Mouse (Mus musculus): ENCODE measurements around the gene Tlcd2. TPM values are rescaled to one million over a fixed set of nuclear protein-coding genes. Genes with fewer than 3 reads are reported as not detected.
A peak's percentile ranks its signal among the peaks of the same experiment; 100 is the strongest.

Tlcd2 gene
- polyA plus RNA-seq, 1 experiment from 2014 or later, result 16.7 TPM

DNA sequence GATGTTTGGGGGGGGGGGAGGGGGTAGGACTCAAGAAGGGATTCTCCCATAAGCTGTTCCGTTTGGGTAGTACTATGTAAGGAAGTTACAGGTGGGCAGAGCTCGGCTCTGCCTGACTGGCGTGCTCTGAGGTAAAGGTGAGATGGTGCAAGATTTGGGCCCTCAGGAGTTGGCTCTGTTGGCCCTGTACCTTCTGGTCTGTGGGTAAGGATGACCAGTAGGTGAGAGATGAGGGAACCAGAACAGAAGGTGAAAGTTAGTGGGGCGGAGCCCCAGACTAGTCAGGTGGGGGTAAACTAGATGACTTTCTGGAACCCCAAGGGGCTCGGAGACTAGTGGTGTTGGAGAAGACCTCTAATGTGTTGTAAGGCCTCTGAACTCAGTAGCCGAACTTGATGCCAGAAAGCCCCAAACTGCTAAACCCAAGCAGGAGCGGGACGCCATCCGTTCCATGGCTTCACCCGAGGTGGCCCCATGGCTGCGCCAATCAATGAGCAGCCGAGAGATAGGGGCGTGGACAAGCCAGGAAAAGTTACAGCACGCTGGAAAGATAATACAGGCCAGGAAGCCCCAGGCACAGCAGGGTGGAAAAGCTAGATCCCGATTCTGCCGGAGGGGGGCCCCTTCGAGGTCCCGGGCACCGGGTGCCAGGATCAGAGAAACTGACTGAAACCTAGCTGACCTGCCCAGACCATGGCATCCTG, 6.1 kb downstream of the Tlcd2 start:
- ATAC-seq (ENCODE audit: low read depth), result peak; percentile 81
- Histone ChIP-seq H3K27ac (ENCODE audit: low read length) (no peak overlapping the region), H3K27me3 (ENCODE audit: control insufficient read depth, insufficient read depth, low read depth, low read length) (no peaks in the 10 kb centered on the region), H3K4me3 (ENCODE audit: low read length) (peak overlapping the region; percentile 49), H3K36me3 (ENCODE audit: control insufficient read depth, insufficient read depth, low read length) (peaks cover 5% of the 10 kb centered on the region; the same call in 1 of the 2 replicates), H3K4me2 (ENCODE audit: low read depth, low read length) (peak overlapping the region; percentile 65), H3K9ac (ENCODE audit: low read length) (peak overlapping the region; percentile 73), H3K4me1 (replicated peaks; ENCODE audit: control insufficient read depth, insufficient read depth, low read length) (peaks cover 14% of the 10 kb centered on the region), H3K9me3 (ENCODE audit: control insufficient read depth, low read length) (peaks cover 4% of the 10 kb centered on the region)
- 16% methylated on average over 19 of the region's 19 CpGs for WGBS

DNA sequence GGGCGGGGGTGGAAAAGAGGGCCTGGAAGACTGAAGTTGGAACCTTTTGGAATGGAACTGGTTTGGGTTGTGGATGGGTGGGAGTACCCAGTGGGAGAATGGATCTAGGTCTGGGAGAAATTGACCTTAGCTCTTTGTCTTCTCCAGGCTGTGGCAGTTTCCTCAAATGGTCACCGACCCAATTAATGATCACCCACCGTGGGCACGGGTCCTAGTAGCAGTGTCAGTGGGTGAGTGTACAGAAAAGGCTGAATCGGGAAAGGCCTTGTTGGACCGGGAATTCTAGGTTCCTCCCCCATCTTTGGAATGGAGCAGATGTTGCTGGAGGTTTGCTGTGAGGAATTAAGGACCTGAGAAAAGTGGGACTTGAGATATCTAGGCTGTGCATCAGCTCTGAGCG, 6.9 kb downstream of the Tlcd2 start:
- Histone ChIP-seq H3K27me3 (ENCODE audit: control insufficient read depth, insufficient read depth, low read depth, low read length) (no peaks in the 10 kb centered on the region), H3K27ac (ENCODE audit: low read length) (no peak overlapping the region), H3K9ac (ENCODE audit: low read length) (peak overlapping the region; percentile 73), H3K36me3 (ENCODE audit: control insufficient read depth, insufficient read depth, low read length) (peaks cover 5% of the 10 kb centered on the region; the same call in 1 of the 2 replicates), H3K9me3 (ENCODE audit: control insufficient read depth, low read length) (peaks cover 4% of the 10 kb centered on the region), H3K4me3 (ENCODE audit: low read length) (peak overlapping the region; percentile 49), H3K4me2 (ENCODE audit: low read depth, low read length) (peak overlapping the region; percentile 65), H3K4me1 (replicated peaks; ENCODE audit: control insufficient read depth, insufficient read depth, low read length) (peaks cover 6% of the 10 kb centered on the region)
- WGBS, result 54% methylated on average over 7 of the region's 7 CpGs
- no peak for ATAC-seq (ENCODE audit: low read depth)

DNA sequence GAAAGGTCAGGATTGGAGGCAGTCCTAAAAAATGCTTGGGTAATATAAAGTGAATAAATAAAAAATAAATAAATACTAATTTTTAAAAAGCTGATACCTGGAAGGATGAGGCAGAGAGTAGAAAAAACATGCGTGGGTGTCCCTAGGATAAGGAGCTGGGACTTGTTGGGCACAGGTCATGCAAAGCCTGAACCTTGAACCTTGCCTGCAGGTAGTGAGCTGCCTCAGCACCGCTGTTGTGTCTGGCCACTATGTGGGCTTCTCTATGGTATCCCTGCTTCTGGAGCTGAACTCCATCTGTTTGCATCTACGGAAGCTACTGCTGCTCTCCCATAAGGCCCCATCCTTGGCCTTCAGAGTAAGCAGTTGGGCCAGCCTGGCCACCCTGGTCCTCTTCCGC, 7.7 kb downstream of the Tlcd2 start:
- peaks cover 5% of the 10 kb centered on the region; the same call in 1 of the 2 replicates for H3K36me3 ChIP-seq (ENCODE audit: control insufficient read depth, insufficient read depth, low read length)
- 95% methylated on average over 4 of the region's 4 CpGs for WGBS
- peaks cover 4% of the 10 kb centered on the region for H3K9me3 ChIP-seq (ENCODE audit: control insufficient read depth, low read length)
- no peak overlapping the region for H3K4me3 ChIP-seq (ENCODE audit: low read length)
- no peak overlapping the region for H3K27ac ChIP-seq (ENCODE audit: low read length)
- no peak overlapping the region for H3K9ac ChIP-seq (ENCODE audit: low read length)
- H3K27me3 ChIP-seq (ENCODE audit: control insufficient read depth, insufficient read depth, low read depth, low read length), result no peaks in the 10 kb centered on the region
- no peak for ATAC-seq (ENCODE audit: low read depth)
- peaks cover 3% of the 10 kb centered on the region; the same call in 1 of the 2 replicates for H3K4me1 ChIP-seq (replicated peaks; ENCODE audit: control insufficient read depth, insufficient read depth, low read length)
- no peak overlapping the region for H3K4me2 ChIP-seq (ENCODE audit: low read depth, low read length)

DNA sequence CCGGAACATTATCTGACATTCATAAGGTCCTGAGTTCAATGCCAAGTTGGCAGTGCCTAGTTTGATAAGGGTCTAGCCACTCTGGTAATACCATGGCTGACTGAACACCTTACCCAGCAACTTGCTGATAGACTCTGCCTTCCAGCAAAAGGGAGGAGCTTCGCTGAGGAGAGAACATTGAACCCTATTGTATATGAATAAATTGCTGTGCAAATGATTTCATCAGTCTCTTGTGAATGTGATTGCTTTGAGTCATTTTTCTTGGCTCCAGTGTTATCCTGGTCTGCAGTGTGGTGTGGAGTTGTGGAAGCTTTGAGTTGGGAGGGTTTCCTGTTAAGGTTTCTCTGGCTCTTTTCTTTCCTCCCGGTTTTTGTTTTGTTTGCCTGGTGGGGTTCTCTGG, 9.2 kb downstream of the Tlcd2 start:
- Histone ChIP-seq H3K36me3 (ENCODE audit: control insufficient read depth, insufficient read depth, low read length) (peaks cover 2% of the 10 kb centered on the region; the same call in 1 of the 2 replicates), H3K4me1 (replicated peaks; ENCODE audit: control insufficient read depth, insufficient read depth, low read length) (peaks cover 3% of the 10 kb centered on the region; the same call in 1 of the 2 replicates), H3K9ac (ENCODE audit: low read length) (no peak overlapping the region), H3K9me3 (ENCODE audit: control insufficient read depth, low read length) (peaks cover 4% of the 10 kb centered on the region), H3K27me3 (ENCODE audit: control insufficient read depth, insufficient read depth, low read depth, low read length) (no peaks in the 10 kb centered on the region), H3K4me2 (ENCODE audit: low read depth, low read length) (no peak overlapping the region), H3K4me3 (ENCODE audit: low read length) (no peak overlapping the region), H3K27ac (ENCODE audit: low read length) (no peak overlapping the region)
- 74% methylated on average over 3 of the region's 3 CpGs for WGBS
- ATAC-seq (ENCODE audit: low read depth), result no peak

DNA sequence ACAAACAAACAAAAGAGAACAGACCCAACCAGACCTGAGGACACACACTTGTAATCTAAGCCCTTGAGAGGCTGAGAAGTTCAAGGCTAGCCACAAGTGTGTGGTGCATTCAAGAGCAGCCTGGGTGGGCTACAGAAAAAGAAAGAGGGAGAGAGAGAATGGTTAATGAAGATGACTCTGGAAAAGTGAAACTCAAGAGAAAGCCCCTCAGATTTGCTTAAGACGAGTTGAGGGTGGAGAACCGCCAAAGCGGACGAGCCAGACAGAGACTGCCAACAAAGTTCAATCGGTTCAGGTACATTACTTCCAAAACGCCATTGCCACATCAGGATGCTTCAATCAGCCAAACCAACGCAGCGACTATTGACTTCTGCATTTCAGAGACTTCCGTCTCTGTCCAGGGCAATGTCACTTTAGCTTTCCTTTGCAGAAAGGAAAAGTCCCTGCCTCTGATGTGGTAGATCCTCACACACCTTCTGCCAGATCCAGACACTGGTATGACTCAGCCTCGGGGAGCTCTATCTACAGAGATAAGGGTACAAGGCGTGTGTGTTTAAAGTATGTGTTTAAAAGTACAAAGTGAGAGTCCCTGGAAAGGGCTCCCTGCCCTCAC, 11.1 kb downstream of the Tlcd2 start:
- H3K27me3 ChIP-seq (ENCODE audit: control insufficient read depth, insufficient read depth, low read depth, low read length), result no peaks in the 10 kb centered on the region
- no peaks in the 10 kb centered on the region for H3K9me3 ChIP-seq (ENCODE audit: control insufficient read depth, low read length)
- no peak overlapping the region for H3K27ac ChIP-seq (ENCODE audit: low read length)
- no peaks in the 10 kb centered on the region for H3K36me3 ChIP-seq (ENCODE audit: control insufficient read depth, insufficient read depth, low read length)
- H3K4me3 ChIP-seq (ENCODE audit: low read length), result no peak overlapping the region
- H3K9ac ChIP-seq (ENCODE audit: low read length), result no peak overlapping the region
- 60% methylated on average over 11 of the region's 11 CpGs for WGBS
- no peak overlapping the region for H3K4me2 ChIP-seq (ENCODE audit: low read depth, low read length)
- H3K4me1 ChIP-seq (replicated peaks; ENCODE audit: control insufficient read depth, insufficient read depth, low read length), result peaks cover 2% of the 10 kb centered on the region; the same call in 1 of the 2 replicates
- no peak for ATAC-seq (ENCODE audit: low read depth)

DNA sequence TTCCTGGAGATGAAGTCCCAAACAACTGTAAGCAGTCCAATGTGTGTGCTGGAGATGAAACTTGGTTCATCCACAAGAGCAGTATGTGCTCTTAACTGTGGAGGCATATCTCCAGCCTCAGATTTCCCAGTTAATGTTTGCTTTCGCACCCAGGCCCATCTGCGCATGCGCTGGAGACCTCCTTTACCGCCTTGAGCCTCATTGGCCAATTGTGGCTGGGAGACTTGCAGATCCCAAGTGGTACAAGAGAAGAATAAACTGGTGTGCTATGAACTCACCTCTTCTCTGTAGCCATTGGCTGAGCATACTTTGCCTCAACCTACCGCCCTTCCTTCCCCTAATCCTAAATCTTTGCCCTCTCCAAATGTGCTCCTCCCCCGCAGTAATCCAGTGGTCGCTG, 11.9 kb downstream of the Tlcd2 start:
- H3K27ac ChIP-seq (ENCODE audit: low read length), result no peak overlapping the region
- no peaks in the 10 kb centered on the region for H3K9me3 ChIP-seq (ENCODE audit: control insufficient read depth, low read length)
- H3K27me3 ChIP-seq (ENCODE audit: control insufficient read depth, insufficient read depth, low read depth, low read length), result no peaks in the 10 kb centered on the region
- no peak overlapping the region for H3K4me2 ChIP-seq (ENCODE audit: low read depth, low read length)
- H3K9ac ChIP-seq (ENCODE audit: low read length), result no peak overlapping the region
- no peak overlapping the region for H3K4me3 ChIP-seq (ENCODE audit: low read length)
- no peak for ATAC-seq (ENCODE audit: low read depth)
- 61% methylated on average over 7 of the region's 7 CpGs for WGBS
- no peaks in the 10 kb centered on the region for H3K36me3 ChIP-seq (ENCODE audit: control insufficient read depth, insufficient read depth, low read length)
- no peaks in the 10 kb centered on the region for H3K4me1 ChIP-seq (replicated peaks; ENCODE audit: control insufficient read depth, insufficient read depth, low read length)

DNA sequence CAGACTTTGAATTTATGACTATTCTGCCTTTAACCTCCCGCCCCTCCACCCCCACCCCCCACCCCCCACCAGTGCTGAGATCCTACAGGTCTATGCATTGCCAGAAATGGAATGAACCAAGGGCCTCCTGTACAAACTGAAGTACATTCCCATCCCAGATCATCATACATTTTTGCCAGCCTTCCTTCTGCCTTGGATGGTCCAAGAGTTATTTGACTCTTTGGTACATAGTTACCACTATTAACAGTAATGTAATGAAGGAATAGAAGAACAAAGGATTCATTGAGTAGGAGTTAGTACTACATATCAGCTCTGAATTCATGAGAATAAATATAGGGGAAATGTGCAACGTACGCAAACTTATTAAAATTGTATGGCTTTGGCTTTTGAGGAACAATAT, 24.7 kb downstream of the Tlcd2 start:
- H3K4me1 ChIP-seq (replicated peaks; ENCODE audit: control insufficient read depth, insufficient read depth, low read length), result peaks cover 8% of the 10 kb centered on the region
- peak; percentile 27 for ATAC-seq (ENCODE audit: low read depth)
- H3K4me3 ChIP-seq (ENCODE audit: low read length), result no peak overlapping the region; the same call in 1 of the 2 replicates

DNA sequence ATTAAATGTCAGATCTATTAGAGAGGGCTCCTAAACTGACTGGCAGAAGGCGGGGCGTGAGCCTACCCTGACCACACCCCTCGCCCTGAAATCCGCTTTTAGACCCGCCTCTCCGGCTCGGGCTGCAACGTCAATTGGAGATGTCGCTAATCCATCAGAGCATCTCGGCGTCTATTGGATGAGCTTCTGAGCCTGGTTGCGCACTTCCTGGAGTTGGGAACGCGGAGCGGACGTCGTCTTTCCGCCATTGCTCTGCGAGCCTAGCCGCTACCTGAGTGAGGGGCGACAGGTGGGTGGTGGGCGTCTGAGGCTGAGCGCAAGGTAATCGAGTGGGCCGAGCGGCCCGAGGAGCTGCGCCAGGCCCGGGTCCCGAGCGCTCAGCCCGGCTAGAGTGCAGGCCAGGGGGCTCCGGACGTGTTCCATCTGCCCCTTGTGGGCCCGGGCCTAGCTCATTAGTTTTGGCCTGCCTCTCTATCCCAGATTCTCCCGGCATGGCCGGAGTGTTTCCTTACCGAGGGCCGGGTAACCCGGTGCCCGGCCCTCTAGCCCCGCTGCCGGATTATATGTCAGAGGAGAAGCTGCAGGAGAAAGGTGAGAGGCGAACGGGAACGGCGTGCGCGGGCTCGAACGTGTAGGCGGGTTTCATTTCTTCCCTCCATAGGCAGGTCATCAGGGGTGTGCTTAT, 25.2 kb downstream of the Tlcd2 start, which contains the start of gene Prpf8:
Prpf8 (plus strand) TSS at position 216 of the 685 bp plus-strand sequence.
- peak; percentile 100 for ATAC-seq (ENCODE audit: low read depth)
- peak within 1 kb of the TSS; percentile 96 for H3K4me2 ChIP-seq (ENCODE audit: low read depth, low read length)
- peaks cover 20% of the 10 kb centered on the region for H3K36me3 ChIP-seq (ENCODE audit: control insufficient read depth, insufficient read depth, low read length)
- no peaks in the 10 kb centered on the region for H3K9me3 ChIP-seq (ENCODE audit: control insufficient read depth, low read length)
- H3K4me3 ChIP-seq (ENCODE audit: low read length), result peak within 1 kb of the TSS; percentile 97
- peak within 1 kb of the TSS; percentile 98 for H3K9ac ChIP-seq (ENCODE audit: low read length)
- peak within 1 kb of the TSS; percentile 66 for H3K27ac ChIP-seq (ENCODE audit: low read length)
- H3K4me1 ChIP-seq (replicated peaks; ENCODE audit: control insufficient read depth, insufficient read depth, low read length), result peaks cover 8% of the 10 kb centered on the region
- H3K27me3 ChIP-seq (ENCODE audit: control insufficient read depth, insufficient read depth, low read depth, low read length), result no peaks in the 10 kb centered on the region
- under 1% methylated on average over 52 of the region's 52 CpGs for WGBS

More for the DNA sequence above, 24.7 kb downstream of the Tlcd2 start:
- H3K36me3 ChIP-seq (ENCODE audit: control insufficient read depth, insufficient read depth, low read length), result peaks cover 16% of the 10 kb centered on the region
- H3K9me3 ChIP-seq (ENCODE audit: control insufficient read depth, low read length), result no peaks in the 10 kb centered on the region
- H3K4me2 ChIP-seq (ENCODE audit: low read depth, low read length), result peak overlapping the region; percentile 40
- no peak overlapping the region for H3K9ac ChIP-seq (ENCODE audit: low read length)
- H3K27me3 ChIP-seq (ENCODE audit: control insufficient read depth, insufficient read depth, low read depth, low read length), result no peaks in the 10 kb centered on the region
- H3K27ac ChIP-seq (ENCODE audit: low read length), result no peak overlapping the region
- WGBS, result 21% methylated on average over 3 of the region's 3 CpGs

DNA sequence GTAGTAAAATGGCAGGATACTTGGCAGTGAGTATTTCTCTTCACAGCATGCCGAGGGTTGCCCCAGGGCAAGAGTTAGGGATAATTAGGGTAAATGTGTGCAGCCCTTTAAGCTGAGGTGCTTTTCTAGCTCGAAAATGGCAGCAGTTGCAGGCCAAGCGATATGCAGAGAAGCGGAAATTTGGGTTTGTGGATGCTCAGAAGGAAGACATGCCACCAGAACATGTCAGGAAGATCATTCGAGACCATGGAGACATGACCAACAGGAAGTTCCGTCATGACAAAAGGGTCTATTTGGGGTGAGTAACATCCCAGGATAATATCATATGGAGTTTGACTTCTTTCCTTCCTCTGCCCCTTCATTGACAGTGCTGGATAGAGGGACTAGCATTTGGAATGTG, 26.0 kb downstream of the Tlcd2 start:
- Histone ChIP-seq H3K36me3 (ENCODE audit: control insufficient read depth, insufficient read depth, low read length) (peaks cover 28% of the 10 kb centered on the region), H3K4me1 (replicated peaks; ENCODE audit: control insufficient read depth, insufficient read depth, low read length) (peaks cover 8% of the 10 kb centered on the region), H3K4me2 (ENCODE audit: low read depth, low read length) (peak overlapping the region; percentile 96), H3K9me3 (ENCODE audit: control insufficient read depth, low read length) (no peaks in the 10 kb centered on the region), H3K9ac (ENCODE audit: low read length) (peak overlapping the region; percentile 98), H3K27ac (ENCODE audit: low read length) (no peak overlapping the region), H3K4me3 (ENCODE audit: low read length) (peak overlapping the region; percentile 97), H3K27me3 (ENCODE audit: control insufficient read depth, insufficient read depth, low read depth, low read length) (no peaks in the 10 kb centered on the region)
- 36% methylated on average over 6 of the region's 6 CpGs for WGBS
- no peak for ATAC-seq (ENCODE audit: low read depth)
